Mouse (Mus musculus) heart, embryonic 14.5 days (tissue): ENCODE results near the gene Ndufv3. TPM values are rescaled to one million over a fixed set of nuclear protein-coding genes. Genes with fewer than 3 reads are reported as not detected.

ENCODE experiments used
- ATAC-seq: fragments of 200-750 bp; cut with Nextera tagmentation; 2 replicates; pipeline ENCODE4 v1.8.0; 2017; ENCODE audit warnings: low read depth, moderate TSS enrichment; ENCODE audit not compliant: insufficient number of reproducible peaks, insufficient read depth, low FRiP score
- H3K27ac ChIP-seq, 2 experiments: fragments of 200-500 bp in 1 of 2; fragments of 300-500 bp in 1 of 2; sonication (generic) in 1 of 2; replicated peaks in 1 of 2; 2 replicates each; pipeline ENCODE4 v1.5.1; 2012 to 2014; ENCODE audit warnings: low read depth in 2 of 2, low read length in 2 of 2, control low read depth in 1 of 2, mild to moderate bottlenecking in 1 of 2, mixed read lengths in 1 of 2; ENCODE audit not compliant: control insufficient read depth in 1 of 2, insufficient read depth in 1 of 2
- H3K27me3 ChIP-seq: fragments of 300-500 bp; sonication (generic); 2 replicates; pipeline ENCODE4 v1.6.1; 2014; ENCODE audit warnings: mild to moderate bottlenecking, low read length, control low read depth; ENCODE audit not compliant: control insufficient read depth, insufficient read depth
- H3K36me3 ChIP-seq: fragments of 300-500 bp; sonication (generic); 2 replicates; pipeline ENCODE4 v1.6.1; 2014; ENCODE audit warnings: mild to moderate bottlenecking, control low read depth, low read length, mixed read lengths; ENCODE audit not compliant: control insufficient read depth, insufficient read depth
- H3K4me1 ChIP-seq, 2 experiments: fragments of 200-500 bp in 1 of 2; fragments of 300-500 bp in 1 of 2; sonication (generic) in 1 of 2; 2 replicates each; pipeline ENCODE4 v1.6.1; 2012 to 2014; ENCODE audit warnings: low read length in 2 of 2, control low read depth in 1 of 2, mixed read lengths in 1 of 2; ENCODE audit not compliant: control insufficient read depth in 2 of 2, insufficient read depth in 2 of 2
- H3K4me2 ChIP-seq: fragments of 300-500 bp; sonication (generic); 2 replicates; pipeline ENCODE4 v1.6.1; 2014; ENCODE audit warnings: mild to moderate bottlenecking, low read length
- H3K4me3 ChIP-seq, 2 experiments: fragments of 200-500 bp in 1 of 2; fragments of 300-500 bp in 1 of 2; sonication (generic) in 1 of 2; 2 replicates each; pipeline ENCODE4 v1.5.1; 2012 to 2014; ENCODE audit warnings: low read length in 2 of 2, mild to moderate bottlenecking in 2 of 2, control low read depth in 1 of 2, low read depth in 1 of 2, moderate library complexity in 1 of 2; ENCODE audit not compliant: control insufficient read depth in 1 of 2, insufficient read depth in 1 of 2
- H3K9ac ChIP-seq: fragments of 300-500 bp; sonication (generic); 2 replicates; pipeline ENCODE4 v1.6.1; 2014; ENCODE audit warnings: mild to moderate bottlenecking, low read length
- H3K9me3 ChIP-seq: fragments of 300-500 bp; sonication (generic); 2 replicates; pipeline ENCODE4 v1.6.1; 2016; ENCODE audit warnings: low read length, control low read depth; ENCODE audit not compliant: control insufficient read depth
- WGBS: fragments of 180-500 bp; shearing (Covaris S2); extraction: QIAGEN DNeasy Blood & Tissue Kit; methylation state at CpG from one replicate; pipeline ENCODE4 v1.1.7; 2014; 5-methylcytosine and 5-hydroxymethylcytosine counted together
- polyA plus RNA-seq: library from polyadenylated mRNA; unstranded; fragments of >200 nt; fragmentation: Nextera tagmentation; extraction: Ambion mirVana; gene quantifications from 2 replicates; pipeline ENCODE4 v1.2.1, GENCODE M21; 2014

The Ndufv3 gene
- 748 and 805 TPM in 2 replicates for polyA plus RNA-seq

GRCm38 (mm10) chr17:31519946-31520838 is at the start of gene Ndufv3, which contains the start of gene Wdr4:
Ndufv3 (plus strand) TSS chr17:31520115.
Wdr4 (minus strand) TSS chr17:31519980.
- Histone ChIP-seq H3K4me1 (peaks cover 12 to 27% of the 10 kb centered on the region in 2 experiments; a peak in 3 of 4 replicates), H3K9ac (peak within 1 kb of the TSS; percentile 94), H3K36me3 (peaks cover 34% of the 10 kb centered on the region), H3K4me3 (peak within 1 kb of the TSS; percentile 81 to 90), H3K27ac (peak within 1 kb of the TSS; percentile 77 to 91), H3K4me2 (peak within 1 kb of the TSS; percentile 71), H3K27me3 (no peaks in the 10 kb centered on the region), H3K9me3 (no peaks in the 10 kb centered on the region)
- under 1% methylated on average over 45 of the region's 45 CpGs for WGBS
- peak; percentile 97 for ATAC-seq

GRCm38 (mm10) chr17:31470766-31471418 is 49.0 kb upstream of the Ndufv3 start:
- Histone ChIP-seq H3K9me3 (no peaks in the 10 kb centered on the region; the same call in 1 of the 2 replicates), H3K27me3 (no peaks in the 10 kb centered on the region), H3K4me2 (no peak overlapping the region), H3K36me3 (peaks cover 12% of the 10 kb centered on the region; the same call in 1 of the 2 replicates), H3K9ac (no peak overlapping the region), H3K27ac (no peak overlapping the region), H3K4me1 (no peaks in the 10 kb centered on the region), H3K4me3 (no peak overlapping the region)
- 82% methylated on average over 5 of the region's 5 CpGs for whole genome bisulfite sequencing
- ATAC-seq: no peak; the same call in 1 of the 2 replicates

GRCm38 (mm10) chr17:31474388-31474787 is 45.5 kb upstream of the Ndufv3 start:
- Histone ChIP-seq H3K27me3 (no peaks in the 10 kb centered on the region), H3K4me2 (no peak overlapping the region), H3K9me3 (no peaks in the 10 kb centered on the region), H3K4me3 (no peak overlapping the region), H3K27ac (no peak overlapping the region), H3K9ac (no peak overlapping the region), H3K36me3 (no peaks in the 10 kb centered on the region), H3K4me1 (no peaks in the 10 kb centered on the region)
- WGBS: 80% methylated on average over 6 of the region's 6 CpGs
- no peak for ATAC-seq

- no peaks in the 10 kb centered on the region for H3K36me3 ChIP-seq
- ATAC-seq: no peak
- 75% methylated on average over 7 of the region's 7 CpGs for WGBS
- H3K4me1 ChIP-seq: no peaks in the 10 kb centered on the region
- H3K27me3 ChIP-seq: no peaks in the 10 kb centered on the region
- no peak overlapping the region for H3K4me2 ChIP-seq
- no peak overlapping the region for H3K27ac ChIP-seq
- H3K9ac ChIP-seq: no peak overlapping the region
- no peaks in the 10 kb centered on the region for H3K9me3 ChIP-seq
- H3K4me3 ChIP-seq: no peak overlapping the region
Measured at GRCm38 (mm10) chr17:31478606-31479005, 41.3 kb upstream of the Ndufv3 start.

- no peaks in the 10 kb centered on the region for H3K36me3 ChIP-seq
- ATAC-seq: no peak
- H3K27me3 ChIP-seq: no peaks in the 10 kb centered on the region
- H3K9ac ChIP-seq: no peak overlapping the region
- no peak overlapping the region for H3K4me3 ChIP-seq
- H3K27ac ChIP-seq: no peak overlapping the region
- H3K4me2 ChIP-seq: no peak overlapping the region
- H3K4me1 ChIP-seq: no peaks in the 10 kb centered on the region
- no peaks in the 10 kb centered on the region for H3K9me3 ChIP-seq
- 56% methylated on average over 11 of the region's 11 CpGs for WGBS
Measured at GRCm38 (mm10) chr17:31479108-31479844, 40.6 kb upstream of the Ndufv3 start.

- Histone ChIP-seq H3K4me1 (no peaks in the 10 kb centered on the region), H3K4me2 (no peak overlapping the region), H3K36me3 (no peaks in the 10 kb centered on the region), H3K9me3 (no peaks in the 10 kb centered on the region), H3K9ac (no peak overlapping the region; the same call in 1 of the 2 replicates), H3K27ac (no peak overlapping the region), H3K27me3 (no peaks in the 10 kb centered on the region), H3K4me3 (no peak overlapping the region)
- no peak for ATAC-seq
- 86% methylated on average over 10 of the region's 10 CpGs for WGBS
Measured at GRCm38 (mm10) chr17:31486616-31487198, 33.2 kb upstream of the Ndufv3 start.
